ENCODE assay signal across 8 mouse cellular contexts in the genomic region with DNA sequence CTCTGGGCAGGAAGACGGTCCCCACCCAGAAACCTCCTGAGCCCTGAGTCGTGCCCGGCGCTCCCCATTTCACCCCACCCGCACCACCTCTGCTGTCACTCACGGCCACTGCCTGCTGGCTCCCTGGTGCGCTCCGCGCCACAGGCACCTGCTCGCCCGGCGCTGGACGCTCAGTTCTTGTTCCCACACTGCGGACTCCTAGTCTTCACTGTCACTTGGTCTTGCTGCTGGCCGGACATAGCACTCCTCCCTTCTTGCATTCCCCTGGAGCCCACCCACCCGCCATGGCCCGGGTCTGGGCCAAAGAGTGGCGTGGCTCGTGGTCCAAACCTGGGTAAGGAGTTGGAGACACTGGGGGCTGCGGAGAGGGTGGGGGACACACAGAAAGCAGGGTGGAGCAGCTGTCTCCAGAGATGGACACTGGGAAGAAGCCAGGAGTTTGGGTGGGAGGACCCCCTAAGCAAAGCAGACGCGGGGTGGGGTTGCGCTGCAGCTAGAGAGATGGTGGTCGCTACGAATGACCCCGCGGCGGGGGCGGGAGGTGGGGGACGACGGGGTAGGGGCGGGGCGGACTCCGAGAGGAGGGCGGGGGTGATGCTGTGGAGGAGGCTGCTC. TPM values are rescaled to one million over a fixed set of nuclear protein-coding genes. Genes with fewer than 3 reads are reported as not detected.
A peak's percentile ranks its signal among the peaks of the same experiment; 100 is the strongest.
DNase-seq lines count a peak whose midpoint lies in the region; ATAC-seq and TF ChIP-seq lines count a peak whose summit lies in the region.

A gene (plus strand): TSS at position 233 of the 615 bp plus-strand sequence.

- H3K9ac ChIP-seq in intestine, embryonic 15.5 days = peak within 1 kb of the TSS; percentile 32
- H3K9ac ChIP-seq in liver, postnatal 0 days (replicated peaks) = no peak within 1 kb of the TSS

- peaks cover 37% of the 10 kb centered on the region for H3K4me1 ChIP-seq in embryonic facial prominence, embryonic 10.5 days
- peaks cover 8% of the 10 kb centered on the region for H3K4me1 ChIP-seq in intestine, embryonic 15.5 days (replicated peaks)
- no peaks in the 10 kb centered on the region for H3K4me1 ChIP-seq in liver, postnatal 0 days (ENCODE audit: insufficient read depth)

- TF ChIP-seq CTCF in liver, postnatal 0 days (IDR thresholded peaks at IDR 0.05; ENCODE audit: low read depth) = no peak

- peak; percentile 17 to 20 for DNase-seq in kidney, postnatal 4 days
- no peak for DNase-seq in kidney, adult 18-20 months
- peak; percentile 38 for DNase-seq in embryonic facial prominence, embryonic 10.5 days (ENCODE audit: low spot score)
- DNase-seq in liver, postnatal 0 days = no peak
- DNase-seq in adrenal gland, postnatal 25 days = no peak
- no peak for DNase-seq in adrenal gland, postnatal 4 days (ENCODE audit: low spot score in 2 of 2)

- WGBS in embryonic facial prominence, embryonic 10.5 days = 1% methylated on average over 35 of the region's 35 CpGs
- under 1% methylated on average over 34 of the region's 35 CpGs for WGBS in intestine, embryonic 15.5 days
- 4% methylated on average over 31 of the region's 35 CpGs for WGBS in liver, postnatal 0 days (ENCODE audit: insufficient replicate concordance)

- H3K27me3 ChIP-seq in embryonic facial prominence, embryonic 10.5 days (replicated peaks; ENCODE audit: low read depth, poor library complexity, severe bottlenecking) = peaks cover 77% of the 10 kb centered on the region
- peaks cover 67% of the 10 kb centered on the region for H3K27me3 ChIP-seq in intestine, embryonic 15.5 days (replicated peaks)
- peaks cover 57% of the 10 kb centered on the region for H3K27me3 ChIP-seq in liver, postnatal 0 days (ENCODE audit: insufficient read depth, low read length)

- no peak for ATAC-seq in intestine, embryonic 15.5 days
- ATAC-seq in liver, postnatal 0 days = no peak
- no peak for ATAC-seq in erythroid progenitor cell, adult 5-6 weeks (replicated peaks; ENCODE audit: low FRiP score, poor library complexity, severe bottlenecking)

- H3K36me3 ChIP-seq in embryonic facial prominence, embryonic 10.5 days (replicated peaks) = no peaks in the 10 kb centered on the region
- H3K36me3 ChIP-seq in intestine, embryonic 15.5 days = no peaks in the 10 kb centered on the region
- H3K36me3 ChIP-seq in liver, postnatal 0 days (replicated peaks; ENCODE audit: insufficient read depth, low read length) = no peaks in the 10 kb centered on the region

- no peaks in the 10 kb centered on the region for H3K9me3 ChIP-seq in embryonic facial prominence, embryonic 10.5 days
- H3K9me3 ChIP-seq in intestine, embryonic 15.5 days = no peaks in the 10 kb centered on the region
- no peaks in the 10 kb centered on the region for H3K9me3 ChIP-seq in liver, postnatal 0 days (ENCODE audit: low read length)

- TF ChIP-seq EP300 in liver, postnatal 0 days (IDR thresholded peaks at IDR 0.05; ENCODE audit: low read depth) = no peak

- H3K4me3 ChIP-seq in embryonic facial prominence, embryonic 10.5 days = peak within 1 kb of the TSS; percentile 75
- peak within 1 kb of the TSS; percentile 43 for H3K4me3 ChIP-seq in intestine, embryonic 15.5 days (replicated peaks)
- no peak within 1 kb of the TSS; the same call in 1 of the 2 replicates for H3K4me3 ChIP-seq in liver, postnatal 0 days (ENCODE audit: low read depth, low read length)

- H3K27ac ChIP-seq in embryonic facial prominence, embryonic 10.5 days (replicated peaks) = peak within 1 kb of the TSS; percentile 80
- H3K27ac ChIP-seq in intestine, embryonic 15.5 days = no peak within 1 kb of the TSS
- no peak within 1 kb of the TSS for H3K27ac ChIP-seq in liver, postnatal 0 days (ENCODE audit: low read depth)

- H3K4me2 ChIP-seq in intestine, embryonic 15.5 days (replicated peaks) = peak within 1 kb of the TSS; percentile 87
- H3K4me2 ChIP-seq in liver, postnatal 0 days (ENCODE audit: low read depth, low read length) = peak within 1 kb of the TSS; percentile 38

RNA-seq across cellular contexts. Expression of the gene that starts here (rescaled TPM):
- 5.4 and 6.0 TPM in 2 replicates for polyA plus RNA-seq in embryonic facial prominence, embryonic 10.5 days (2016; fragmentation: Nextera tagmentation; extraction: Ambion mirVana)
- polyA plus RNA-seq in intestine, embryonic 15.5 days (2015; fragmentation: Nextera tagmentation; extraction: Ambion mirVana) = 0.49 and 0.75 TPM in 2 replicates
- polyA plus RNA-seq in liver, postnatal 0 days (2015; fragmentation: Nextera tagmentation; extraction: Ambion mirVana) = 0.14 TPM in 1 of 2 replicates, not detected in the other
- 0.36 TPM in 1 of 2 replicates, not detected in the other for total RNA-seq in adrenal gland, postnatal 25 days (2021)
- total RNA-seq in erythroid progenitor cell, adult 5-6 weeks (2015; ENCODE audit: low replicate concordance) = not detected in 2 replicates
- total RNA-seq in erythroid progenitor cell, adult 5-6 weeks (2017; ENCODE audit: low replicate concordance) = not detected in 2 replicates
- 1 to 10 TPM; 3.1 to 4.1 TPM for total RNA-seq in adrenal gland, postnatal 4 days (2021)

Comparison
In these comparisons a context has a peak if more than half of its experiments do, and no peak if none do; other contexts are left out.
1. DNase-seq: peak in kidney, postnatal 4 days (2 of 2) and embryonic facial prominence, embryonic 10.5 days (single experiment); none in kidney, adult 18-20 months (single experiment), liver, postnatal 0 days (single experiment), adrenal gland, postnatal 25 days (single experiment) and adrenal gland, postnatal 4 days (0 of 2).